Mouse (Mus musculus): Measurements from ENCODE around the gene Stx7.

The Stx7 gene

GRCm38 (mm10) chr10:24165526-24166055 lies 16.5 kb downstream of the Stx7 start:
- in situ Hi-C loops (cut with MboI, MseI) = loop anchor here (5.0 kb wide), 1 partner anchor 137 kb away; no protein-coding TSS in a partner anchor

GRCm38 (mm10) chr10:24167978-24168583 lies 19.0 kb downstream of the Stx7 start:
- in situ Hi-C loops (cut with MboI, MseI) = loop anchor here (5.0 kb wide), 1 partner anchor 134 kb away; no protein-coding TSS in a partner anchor

- in situ Hi-C loops (cut with MboI, MseI) = loop anchor here (5.0 kb wide), 1 partner anchor 133 kb away; no protein-coding TSS in a partner anchor
Observed at GRCm38 (mm10) chr10:24168854-24169253, 19.8 kb downstream of the Stx7 start.

GRCm38 (mm10) chr10:24171906-24172459 lies 22.9 kb downstream of the Stx7 start:
- in situ Hi-C loops (cut with MboI, MseI) = no loop called here

- in situ Hi-C loops (cut with MboI, MseI) = no loop called here
Observed at GRCm38 (mm10) chr10:24173210-24174001, 24.3 kb downstream of the Stx7 start.

GRCm38 (mm10) chr10:24190392-24190791 lies 41.3 kb downstream of the Stx7 start:
- in situ Hi-C loops (cut with MboI, MseI) = loop anchor here (25.0 kb wide), 1 partner anchor 422 kb away; no protein-coding TSS in a partner anchor

GRCm38 (mm10) chr10:24191977-24192376 lies 42.9 kb downstream of the Stx7 start:
- in situ Hi-C loops (cut with MboI, MseI) = loop anchor here (25.0 kb wide), 1 partner anchor 420 kb away; no protein-coding TSS in a partner anchor

GRCm38 (mm10) chr10:24199303-24199702 lies 50.2 kb downstream of the Stx7 start:
- in situ Hi-C loops (cut with MboI, MseI) = loop anchor here (25.0 kb wide), 1 partner anchor 413 kb away; no protein-coding TSS in a partner anchor

GRCm38 (mm10) chr10:24200099-24200498 lies 51.0 kb downstream of the Stx7 start:
- in situ Hi-C loops (cut with MboI, MseI) = no loop called here

- in situ Hi-C loops (cut with MboI, MseI) = no loop called here
Observed at GRCm38 (mm10) chr10:24210075-24210474, 61.0 kb downstream of the Stx7 start.

- in situ Hi-C loops (cut with MboI, MseI) = no loop called here
Observed at GRCm38 (mm10) chr10:24213297-24213696, 64.2 kb downstream of the Stx7 start.

- in situ Hi-C loops (cut with MboI, MseI) = no loop called here
Observed at GRCm38 (mm10) chr10:24217558-24218268, 68.6 kb downstream of the Stx7 start.

GRCm38 (mm10) chr10:24220931-24221330 lies 71.8 kb downstream of the Stx7 start:
- in situ Hi-C loops (cut with MboI, MseI) = no loop called here

- in situ Hi-C loops (cut with MboI, MseI) = no loop called here
Observed at GRCm38 (mm10) chr10:24222911-24223310, 73.8 kb downstream of the Stx7 start.

- in situ Hi-C loops (cut with MboI, MseI) = no loop called here
Observed at GRCm38 (mm10) chr10:24223449-24224143, 74.5 kb downstream of the Stx7 start, which contains the start of gene Moxd1. Gene Moxd1 (plus strand): TSS chr10:24223517.

- in situ Hi-C loops (cut with MboI, MseI) = no loop called here
Observed at GRCm38 (mm10) chr10:24224591-24224990, 75.5 kb downstream of the Stx7 start.

- in situ Hi-C loops (cut with MboI, MseI) = no loop called here
Observed at GRCm38 (mm10) chr10:24228318-24229183, 79.4 kb downstream of the Stx7 start.

GRCm38 (mm10) chr10:24232281-24232680 lies 83.2 kb downstream of the Stx7 start:
- in situ Hi-C loops (cut with MboI, MseI) = no loop called here

- in situ Hi-C loops (cut with MboI, MseI) = no loop called here
Observed at GRCm38 (mm10) chr10:24235426-24236283, 86.6 kb downstream of the Stx7 start.
